Mouse (Mus musculus) hindbrain, postnatal 0 days (tissue): ENCODE measurements around the gene Arpc2. TPM values are rescaled to one million over a fixed set of nuclear protein-coding genes. Genes with fewer than 3 reads are reported as not detected.

Source experiments
- ATAC-seq: fragments of 200-750 bp; cut with Nextera tagmentation; 2 replicates; pipeline ENCODE4 v1.8.0; 2017; ENCODE audit warnings: mild to moderate bottlenecking, moderate TSS enrichment, moderate library complexity
- DNase-seq: peaks from one replicate; pipeline ENCODE4 v3.0.0-alpha.2; 2015; ENCODE audit warnings: low spot score
- H3K27ac ChIP-seq: fragments of 300-500 bp; sonication (generic); 2 replicates; pipeline ENCODE4 v1.5.1; 2014; ENCODE audit warnings: mild to moderate bottlenecking
- H3K27me3 ChIP-seq: fragments of 300-500 bp; sonication (generic); 2 replicates; pipeline ENCODE4 v1.6.1; 2014; ENCODE audit warnings: low read length, mixed read lengths; ENCODE audit not compliant: insufficient read depth
- H3K36me3 ChIP-seq: fragments of 300-500 bp; sonication (generic); 2 replicates; pipeline ENCODE4 v1.6.1; 2014; ENCODE audit warnings: low read length, mixed read lengths; ENCODE audit not compliant: insufficient read depth
- H3K4me1 ChIP-seq: fragments of 300-500 bp; sonication (generic); 2 replicates; pipeline ENCODE4 v1.6.1; 2014; ENCODE audit warnings: antibody characterized with exemption, low read length, mixed read lengths; ENCODE audit not compliant: insufficient read depth
- H3K4me2 ChIP-seq: fragments of 300-500 bp; sonication (generic); 2 replicates; pipeline ENCODE4 v1.6.1; 2014; ENCODE audit warnings: low read depth, mild to moderate bottlenecking, low read length, moderate library complexity, mixed read lengths
- H3K4me3 ChIP-seq: fragments of 300-500 bp; sonication (generic); 2 replicates; pipeline ENCODE4 v1.5.1; 2014; ENCODE audit warnings: low read length
- H3K9ac ChIP-seq: fragments of 300-500 bp; sonication (generic); replicated peaks from 2 replicates; pipeline ENCODE4 v1.6.1; 2014; ENCODE audit warnings: mild to moderate bottlenecking, low read length, moderate library complexity, mixed read lengths
- H3K9me3 ChIP-seq: fragments of 300-500 bp; sonication (generic); 2 replicates; pipeline ENCODE4 v1.6.1; 2016; ENCODE audit warnings: low read length, mixed read lengths
- CTCF ChIP-seq: IDR thresholded peaks from 2 replicates; pipeline ENCODE4 v1.5.1; 2016; ENCODE audit warnings: antibody characterized with exemption, control low read depth, low read depth
- WGBS: fragments of 180-500 bp; shearing (Covaris S2); extraction: QIAGEN DNeasy Blood & Tissue Kit; methylation state at CpG from one replicate; pipeline ENCODE4 v1.1.7; 2014; 5-methylcytosine and 5-hydroxymethylcytosine counted together
- polyA plus RNA-seq: library from polyadenylated mRNA; unstranded; fragments of >200 nt; fragmentation: Nextera tagmentation; extraction: Ambion mirVana; gene quantifications from 2 replicates; pipeline ENCODE4 v1.2.1, GENCODE M21; 2015
- total RNA-seq: library from RNA; depleted of rRNA; stranded (reverse); fragments of >200 nt; gene quantifications from 2 replicates; pipeline ENCODE4 v1.2.3, GENCODE M21; 2014; rRNA removed

Arpc2 gene
- total RNA-seq: 108 and 131 TPM in 2 replicates
- polyA plus RNA-seq: 414 and 417 TPM in 2 replicates

DNA sequence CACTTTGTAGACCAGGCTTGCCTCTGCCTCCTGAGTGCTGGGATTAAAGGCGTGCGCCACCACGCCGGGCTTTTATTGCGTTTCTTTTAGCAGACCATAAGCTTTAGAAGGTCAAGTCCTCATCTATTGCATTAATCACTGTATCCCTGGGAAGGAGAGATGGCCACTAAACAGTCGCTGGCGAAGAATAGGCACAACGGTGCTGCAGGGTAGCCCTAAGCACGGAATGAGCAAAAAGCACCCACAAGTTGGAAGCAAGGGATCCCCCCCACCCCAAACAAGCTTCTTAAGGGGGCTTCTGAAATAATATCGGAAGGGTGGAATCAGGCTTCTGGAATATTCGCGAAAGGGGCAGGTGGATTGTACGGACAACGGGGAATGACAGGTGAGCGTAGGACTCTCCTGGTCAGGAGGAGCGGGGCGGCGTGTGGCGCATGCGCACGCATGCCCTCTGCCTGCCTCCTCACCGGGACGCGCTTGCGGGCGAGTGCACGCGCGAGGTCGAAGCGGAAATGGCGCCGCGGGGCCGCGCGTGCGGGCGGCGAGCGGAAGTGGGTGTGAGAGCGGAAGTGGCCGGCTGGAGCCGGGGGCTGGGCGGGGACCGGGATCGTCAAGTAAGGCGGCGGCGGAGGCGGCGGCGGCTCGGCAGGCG, at the start of gene Arpc2:
TSS of gene Arpc2 (plus strand) at position 147 of the 652 bp plus-strand sequence.
- Histone ChIP-seq H3K27ac (peak within 1 kb of the TSS; percentile 95), H3K36me3 (no peaks in the 10 kb centered on the region), H3K4me3 (peak within 1 kb of the TSS; percentile 99), H3K4me2 (peak within 1 kb of the TSS; percentile 84), H3K4me1 (peaks cover 14% of the 10 kb centered on the region), H3K9me3 (no peaks in the 10 kb centered on the region), H3K27me3 (no peaks in the 10 kb centered on the region), H3K9ac (peak within 1 kb of the TSS; percentile 94)
- TF ChIP-seq CTCF: no peak
- ATAC-seq: peak; percentile 94
- DNase-seq: peak; percentile 98
- WGBS: 2% methylated on average over 38 of the region's 55 CpGs

DNA sequence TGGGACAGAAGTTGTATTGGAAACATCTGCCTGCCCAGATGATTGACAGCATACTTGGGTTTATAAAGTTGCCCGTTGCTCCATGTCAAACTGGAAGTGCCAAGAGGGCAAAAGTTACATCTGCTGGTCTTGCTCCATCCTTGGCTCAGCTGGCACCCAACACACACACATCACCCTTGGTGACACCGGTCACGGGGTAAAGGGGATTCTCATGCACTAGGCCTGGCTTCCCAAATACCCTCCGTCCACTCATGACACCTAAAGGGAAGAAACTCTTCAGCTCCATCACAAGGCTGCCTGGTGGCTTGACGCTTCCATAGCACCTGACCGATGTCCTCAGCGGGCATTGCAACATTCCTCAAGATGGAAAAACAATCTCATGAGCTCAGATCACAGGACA, 45.4 kb upstream of the Arpc2 start:
- Histone ChIP-seq H3K9me3 (no peaks in the 10 kb centered on the region), H3K9ac (no peak overlapping the region), H3K27me3 (no peaks in the 10 kb centered on the region), H3K27ac (no peak overlapping the region), H3K36me3 (no peaks in the 10 kb centered on the region), H3K4me2 (no peak overlapping the region), H3K4me1 (no peaks in the 10 kb centered on the region), H3K4me3 (no peak overlapping the region)
- no peak for TF ChIP-seq CTCF
- WGBS: 89% methylated on average over 7 of the region's 7 CpGs
- no peak for ATAC-seq
- DNase-seq: no peak

DNA sequence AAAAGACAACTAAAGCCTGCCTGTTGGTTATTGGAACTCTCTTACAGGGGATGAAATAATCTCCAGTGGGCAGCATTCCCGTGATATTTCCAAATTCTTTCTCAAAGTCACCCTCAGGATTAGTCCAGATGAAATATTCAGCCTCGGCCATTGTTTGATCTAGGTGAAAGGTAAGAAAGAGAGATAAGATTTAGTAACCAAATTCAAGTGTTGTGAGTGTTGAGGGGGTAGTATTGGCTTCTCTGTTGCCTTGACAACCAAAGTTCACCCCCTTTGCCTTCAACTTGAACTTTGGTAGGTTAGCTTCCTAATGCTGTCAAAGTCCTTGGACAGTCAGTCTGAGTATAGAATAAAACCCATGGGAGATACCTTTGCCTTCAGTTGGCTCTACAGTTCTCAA, 43.2 kb upstream of the Arpc2 start:
- no peaks in the 10 kb centered on the region for H3K4me1 ChIP-seq
- H3K27ac ChIP-seq: no peak overlapping the region
- no peak overlapping the region for H3K4me3 ChIP-seq
- TF ChIP-seq CTCF: no peak
- no peak overlapping the region for H3K4me2 ChIP-seq
- H3K9ac ChIP-seq: no peak overlapping the region
- WGBS: 86% methylated on average over 2 of the region's 2 CpGs
- H3K9me3 ChIP-seq: no peaks in the 10 kb centered on the region
- DNase-seq (no peak), ATAC-seq (no peak)
- H3K36me3 ChIP-seq: no peaks in the 10 kb centered on the region
- no peaks in the 10 kb centered on the region for H3K27me3 ChIP-seq

DNA sequence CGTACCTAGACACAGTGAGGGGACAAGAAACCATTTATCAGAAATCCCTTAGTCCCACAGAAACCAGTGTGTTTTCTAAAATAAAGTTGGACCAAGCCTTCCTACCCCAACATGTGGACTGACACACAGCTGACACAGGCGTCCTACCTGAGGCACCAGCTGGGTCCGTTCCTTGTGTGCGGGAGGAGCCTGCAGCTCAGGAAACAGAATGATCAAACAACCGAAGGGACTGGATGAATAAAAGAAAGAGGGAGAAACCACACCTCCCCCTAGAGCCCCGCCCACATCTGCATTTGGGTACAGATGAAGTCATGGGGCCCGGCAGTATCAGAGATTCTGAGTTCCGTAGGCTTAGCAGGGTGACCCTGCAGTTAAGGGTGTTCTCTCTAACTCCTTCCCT, 41.4 kb upstream of the Arpc2 start, which contains the start of gene Cxcr1:
TSS of gene Cxcr1 (minus strand) at position 187 of the 400 bp plus-strand sequence.
- no peaks in the 10 kb centered on the region for H3K4me1 ChIP-seq
- no peak within 1 kb of the TSS for H3K27ac ChIP-seq
- no peak for DNase-seq
- ATAC-seq: no peak
- no peak within 1 kb of the TSS for H3K4me3 ChIP-seq
- no peaks in the 10 kb centered on the region for H3K36me3 ChIP-seq
- WGBS: 79% methylated on average over 8 of the region's 8 CpGs
- H3K9ac ChIP-seq: no peak within 1 kb of the TSS
- no peak for TF ChIP-seq CTCF
- no peaks in the 10 kb centered on the region for H3K9me3 ChIP-seq
- H3K27me3 ChIP-seq: no peaks in the 10 kb centered on the region
- H3K4me2 ChIP-seq: no peak within 1 kb of the TSS

DNA sequence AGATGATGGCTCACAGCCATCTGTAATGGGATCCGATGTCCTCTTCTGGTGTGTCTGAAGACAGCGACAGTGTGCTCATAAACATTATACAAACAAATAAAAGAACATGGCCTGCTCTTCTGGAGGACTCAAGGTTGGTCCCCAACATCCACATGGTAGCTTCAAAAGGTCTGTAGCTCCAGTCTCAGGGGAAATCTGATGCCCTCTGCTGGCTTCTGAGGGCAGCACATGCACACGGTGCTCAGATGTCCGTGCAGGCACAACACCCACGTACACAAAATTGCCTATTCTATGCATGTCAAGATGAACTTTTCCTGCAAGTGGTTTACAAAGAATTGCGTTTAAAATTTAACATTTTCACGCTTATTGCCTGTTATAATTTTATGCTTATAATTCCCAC, 39.9 kb upstream of the Arpc2 start:
- H3K4me2 ChIP-seq: no peak overlapping the region
- DNase-seq (peak; percentile 45), ATAC-seq (no peak)
- H3K27me3 ChIP-seq: no peaks in the 10 kb centered on the region
- no peak overlapping the region for H3K4me3 ChIP-seq
- H3K9ac ChIP-seq: no peak overlapping the region
- peak; percentile 69 for TF ChIP-seq CTCF
- no peak overlapping the region for H3K27ac ChIP-seq
- no peaks in the 10 kb centered on the region for H3K9me3 ChIP-seq
- H3K4me1 ChIP-seq: no peaks in the 10 kb centered on the region
- WGBS: 55% methylated on average over 7 of the region's 7 CpGs
- H3K36me3 ChIP-seq: no peaks in the 10 kb centered on the region

DNA sequence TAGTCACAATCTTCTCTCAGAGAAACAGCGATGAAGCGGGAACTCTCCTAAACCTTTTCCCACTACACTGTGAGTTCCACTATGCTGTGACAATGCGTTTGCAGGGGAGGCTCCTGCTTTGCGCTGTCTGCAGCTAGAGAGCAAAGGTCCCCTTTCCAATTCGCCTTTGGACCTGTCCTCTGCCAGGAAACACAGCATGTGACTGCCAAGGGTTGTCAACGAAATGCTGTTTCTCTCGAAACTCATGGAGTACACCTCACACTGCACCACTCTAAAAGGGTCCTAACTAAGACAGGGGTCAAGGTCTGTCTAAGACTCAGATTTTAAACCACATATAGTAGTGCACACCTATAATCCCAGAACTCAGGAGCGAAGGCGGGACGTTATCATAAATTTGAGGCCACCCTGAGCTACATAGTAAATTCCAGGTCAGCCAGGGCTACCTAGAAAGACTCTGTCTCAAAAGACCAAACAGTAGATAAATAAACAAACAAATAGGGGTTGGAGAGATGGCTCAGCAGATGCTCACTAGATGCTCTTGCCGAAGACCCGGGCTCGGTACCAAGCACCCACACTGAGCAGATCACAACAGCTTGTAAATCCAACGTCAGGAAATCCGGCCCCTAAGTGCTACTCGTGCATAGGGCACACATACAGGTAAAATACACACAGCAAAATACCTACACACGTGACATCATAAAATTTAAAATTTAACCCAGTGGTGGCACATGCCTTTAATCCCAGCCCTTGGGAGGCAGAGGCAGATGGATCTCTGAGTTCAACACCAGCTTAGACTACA, 39.1 kb upstream of the Arpc2 start:
- Histone ChIP-seq H3K4me2 (no peak overlapping the region), H3K27me3 (no peaks in the 10 kb centered on the region), H3K9me3 (no peaks in the 10 kb centered on the region), H3K4me3 (no peak overlapping the region), H3K27ac (no peak overlapping the region), H3K9ac (no peak overlapping the region), H3K4me1 (no peaks in the 10 kb centered on the region), H3K36me3 (no peaks in the 10 kb centered on the region)
- WGBS: 77% methylated on average over 17 of the region's 17 CpGs
- ATAC-seq: no peak
- no peak for DNase-seq
- no peak for TF ChIP-seq CTCF
